Mouse (Mus musculus) spleen, adult 18-20 months (tissue): ENCODE results near the gene Bmp5.
"Not testable (repeated sequence)": the region's sequence is repeated elsewhere in the genome, so short reads cannot be mapped to it uniquely, and the experiment has no call there.

ENCODE experiments used
- DNase-seq, 2 experiments: peaks; one replicate each; pipeline ENCODE4 v3.0.0; 2022; ENCODE audit warnings: mixed read lengths in 2 of 2

Bmp5 gene

GRCm38 (mm10) chr9:75775129-75775845 lies at the start of gene Bmp5:
Bmp5 (plus strand) TSS chr9:75775364.
- no peak for DNase-seq

DNA sequence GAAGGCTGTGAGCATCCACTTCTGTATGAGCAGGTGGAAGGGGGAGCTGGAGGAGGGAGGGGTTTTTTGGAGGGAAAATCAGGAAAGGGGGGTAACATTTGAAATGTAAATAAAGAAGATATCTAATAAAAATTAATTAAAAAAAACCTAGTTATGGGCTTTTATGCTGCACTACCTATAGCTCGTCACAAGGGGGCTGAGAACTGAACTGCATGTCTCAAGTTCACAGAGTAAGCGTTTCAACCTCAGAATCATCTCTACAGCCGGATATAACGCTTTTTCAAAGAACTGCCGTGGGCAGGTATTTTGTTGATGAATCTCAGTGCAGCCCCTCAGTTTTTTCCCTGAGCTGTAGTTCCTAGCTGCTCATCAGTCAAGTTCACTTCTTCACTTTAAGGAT lies 15.1 kb upstream of the Bmp5 start:
- no peak for DNase-seq

GRCm38 (mm10) chr9:75761567-75761966 lies 13.6 kb upstream of the Bmp5 start:
- DNase-seq: no peak

DNA sequence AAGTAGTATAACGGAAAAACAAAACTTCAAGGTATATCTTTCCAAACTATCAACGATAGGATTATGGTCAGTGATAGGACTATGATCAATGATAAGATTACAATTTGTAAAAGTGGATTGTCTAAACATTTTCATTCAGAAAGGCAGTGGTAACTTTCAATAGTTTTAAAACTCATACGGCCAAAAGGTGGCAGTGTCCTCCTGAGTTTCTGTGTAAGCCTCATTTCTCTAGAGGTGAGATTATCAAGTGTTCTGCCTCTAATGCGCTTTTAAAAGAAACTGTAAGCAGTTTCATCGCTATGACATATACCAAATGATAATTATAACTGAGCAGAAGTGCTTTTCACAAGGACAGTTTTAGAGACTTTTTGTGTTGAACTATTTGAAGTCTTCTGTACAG lies 12.7 kb upstream of the Bmp5 start:
- no peak for DNase-seq

DNA sequence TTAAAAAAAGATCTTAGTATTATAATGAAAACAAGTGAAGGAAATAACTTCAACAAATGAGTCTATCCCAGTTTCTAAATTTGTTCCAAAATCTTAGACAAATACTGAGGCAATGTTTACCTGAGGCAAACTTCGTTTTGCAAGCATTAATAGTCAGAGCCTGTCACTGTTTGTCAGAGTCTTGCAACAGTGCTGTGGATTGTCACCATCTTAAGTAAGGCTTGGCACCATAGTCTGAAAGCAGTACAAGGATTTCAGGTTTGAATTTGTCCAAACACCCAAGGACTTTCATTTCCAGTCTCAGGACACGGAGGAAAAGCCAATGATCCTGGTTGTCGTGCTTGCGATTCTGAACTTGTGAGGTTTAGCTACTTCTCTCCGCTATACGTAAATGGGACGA lies 10.4 kb upstream of the Bmp5 start:
- no peak for DNase-seq

DNA sequence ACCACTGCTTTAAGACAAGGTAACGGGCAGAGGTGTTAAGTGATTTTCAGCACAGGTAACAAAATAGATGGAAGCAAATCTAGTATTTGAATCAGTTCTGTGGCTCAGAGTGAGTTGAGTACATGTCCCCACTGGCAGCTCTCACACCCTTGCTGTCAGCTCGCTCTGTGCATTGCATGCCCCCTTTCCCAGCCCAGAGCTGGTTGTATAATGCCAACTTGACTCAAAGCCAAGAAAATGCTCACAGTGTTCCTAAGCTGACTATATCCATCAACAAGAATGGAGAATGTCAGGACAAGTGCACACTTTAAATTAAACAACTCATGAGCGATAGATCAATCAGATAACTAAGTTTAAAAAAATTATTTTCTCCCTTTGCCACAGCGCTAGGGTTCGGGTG lies 8.6 kb upstream of the Bmp5 start:
- no peak for DNase-seq

DNA sequence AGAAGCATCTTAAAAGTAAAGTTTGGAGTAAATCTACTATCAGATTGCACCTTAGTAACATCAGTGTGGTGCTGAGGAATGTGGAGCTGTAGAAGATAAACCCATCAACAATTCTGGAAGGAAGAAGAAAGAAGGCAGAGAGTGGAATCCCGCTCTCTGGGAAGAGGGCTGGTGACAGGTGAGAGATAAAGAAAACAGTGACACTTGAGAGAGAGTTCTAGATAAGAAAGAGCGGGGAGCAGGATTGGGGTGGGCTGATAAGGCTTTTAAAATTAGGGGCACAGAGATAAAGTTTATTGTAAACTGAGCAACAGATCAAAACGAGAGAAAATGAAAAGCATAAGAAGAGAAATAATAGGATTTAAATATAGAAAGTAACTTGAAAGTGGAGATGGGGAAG lies 6.1 kb upstream of the Bmp5 start:
- DNase-seq: no peak

DNA sequence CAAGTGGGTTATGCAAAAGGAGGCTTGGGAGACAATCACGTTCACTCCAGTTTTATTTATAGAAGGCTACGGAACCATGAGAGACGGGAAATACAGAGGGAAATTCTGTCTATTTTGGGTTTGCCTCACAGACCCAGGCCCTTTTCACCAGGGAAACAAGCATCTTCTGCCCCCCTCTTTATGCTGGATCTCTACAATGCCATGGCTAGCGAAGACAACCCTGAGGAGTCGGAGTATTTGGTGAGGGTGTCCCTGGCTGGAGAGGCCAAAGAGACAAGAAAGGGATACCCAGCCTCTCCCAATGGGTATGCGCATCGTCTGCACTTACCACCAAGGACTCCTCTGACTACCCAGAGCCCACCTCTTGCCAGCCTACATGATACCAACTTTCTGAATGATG lies 989 bp downstream of the Bmp5 start:
- no peak for DNase-seq

- no peak for DNase-seq
Measured at GRCm38 (mm10) chr9:75778762-75779346, 3.7 kb downstream of the Bmp5 start.

DNA sequence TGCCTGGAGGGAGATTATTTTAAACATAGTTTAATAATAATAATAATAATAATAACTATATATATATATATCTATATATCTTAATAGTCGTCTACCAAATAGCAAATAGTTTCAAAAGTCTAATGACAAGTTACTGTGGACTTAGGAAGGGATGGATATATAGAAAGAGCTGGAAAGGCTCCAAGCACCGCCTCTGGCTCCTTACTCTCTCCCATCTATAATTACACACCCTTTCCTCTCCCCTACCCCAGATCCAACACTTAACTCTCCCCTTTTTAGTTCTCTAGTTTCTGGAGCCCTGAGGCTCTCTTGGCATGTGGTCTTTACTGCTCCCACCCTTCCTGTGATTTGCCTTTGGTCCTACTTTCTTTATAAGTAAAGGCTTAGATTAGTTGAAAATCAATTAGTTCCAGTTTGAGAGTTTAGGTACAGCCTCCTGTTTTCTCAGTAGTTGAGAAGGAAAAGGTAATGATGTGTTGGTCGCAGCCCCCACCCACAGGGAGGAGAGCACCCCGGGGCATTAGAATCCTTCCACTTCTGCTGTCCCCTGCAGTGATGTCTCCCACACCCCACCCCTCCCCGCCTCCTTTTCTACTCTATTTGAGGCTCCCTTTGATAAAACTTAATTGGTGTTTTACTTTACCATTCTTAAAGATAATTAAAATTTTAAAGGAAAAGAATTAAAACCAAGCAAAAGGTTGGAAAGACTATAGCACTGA lies 5.6 kb downstream of the Bmp5 start:
- no peak for DNase-seq

- no peak for DNase-seq
Measured at GRCm38 (mm10) chr9:75781600-75781999, 6.4 kb downstream of the Bmp5 start.

DNA sequence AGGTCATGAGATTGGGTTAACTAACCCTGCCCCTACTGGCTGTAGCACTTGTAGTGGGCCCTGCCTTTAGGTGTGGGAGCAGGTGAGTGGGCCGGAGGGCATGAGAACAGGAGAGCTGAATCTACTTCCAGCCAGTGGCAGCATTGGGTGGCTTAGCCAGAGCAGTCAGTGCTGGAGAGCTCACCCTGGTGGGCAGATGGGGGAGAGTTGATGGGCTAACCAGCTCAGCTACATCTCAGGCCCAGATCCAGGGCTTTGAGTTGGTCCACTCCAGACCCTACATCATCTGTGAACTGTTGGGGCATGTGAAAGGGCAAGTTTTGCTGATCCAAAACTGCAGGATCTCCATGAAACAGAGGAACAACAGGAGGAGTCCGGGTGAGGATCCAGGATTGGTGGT lies 8.4 kb downstream of the Bmp5 start:
- no peak for DNase-seq

GRCm38 (mm10) chr9:75785959-75786358 lies 10.8 kb downstream of the Bmp5 start:
- no peak for DNase-seq

- no peak for DNase-seq
Measured at GRCm38 (mm10) chr9:75787121-75787520, 12.0 kb downstream of the Bmp5 start.

GRCm38 (mm10) chr9:75789879-75790428 lies 14.8 kb downstream of the Bmp5 start:
- DNase-seq: no peak

- DNase-seq: no peak
Measured at GRCm38 (mm10) chr9:75804940-75805339, 29.8 kb downstream of the Bmp5 start.

- DNase-seq: not testable (repeated sequence)
Measured at GRCm38 (mm10) chr9:75808179-75808578, 33.0 kb downstream of the Bmp5 start.

- no peak for DNase-seq
Measured at GRCm38 (mm10) chr9:75808659-75809058, 33.5 kb downstream of the Bmp5 start.

DNA sequence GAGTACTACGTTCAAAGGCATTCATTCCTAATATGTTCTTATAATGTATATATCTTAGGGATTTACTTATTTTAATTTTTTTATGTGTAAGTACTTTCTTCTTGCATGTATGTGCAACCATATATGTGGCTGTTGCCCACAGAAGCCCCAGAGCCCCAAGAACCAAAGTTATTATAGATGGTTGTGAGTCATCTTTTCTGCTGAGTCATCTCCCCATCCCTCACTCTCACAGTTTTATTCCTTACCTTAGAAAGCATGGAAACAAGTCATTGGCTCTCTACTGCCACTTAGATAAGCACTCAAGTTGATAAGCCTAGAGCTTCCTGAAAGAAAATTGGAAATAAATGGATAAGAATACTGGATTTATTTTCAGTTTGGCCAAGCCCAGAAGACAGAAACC lies 40.0 kb downstream of the Bmp5 start:
- DNase-seq: no peak

DNA sequence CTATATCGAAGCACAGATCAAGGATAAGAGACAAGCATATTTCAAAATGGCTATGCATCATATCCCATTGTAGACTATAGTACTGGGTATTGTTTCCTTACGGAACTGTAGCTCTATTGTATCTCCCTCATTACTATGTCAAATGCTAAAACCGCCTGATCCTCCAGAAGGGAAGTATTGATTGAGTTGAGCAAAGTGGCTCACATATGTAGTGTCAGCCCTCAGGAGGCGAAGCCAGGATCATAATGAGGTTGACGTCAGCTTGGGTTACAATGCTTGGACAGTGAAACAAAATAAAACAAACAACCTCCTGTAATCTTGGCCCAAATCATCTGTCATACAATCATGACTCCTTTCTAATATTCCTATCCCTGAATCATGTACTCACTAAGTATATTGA lies 43.2 kb downstream of the Bmp5 start:
- DNase-seq: no peak

DNA sequence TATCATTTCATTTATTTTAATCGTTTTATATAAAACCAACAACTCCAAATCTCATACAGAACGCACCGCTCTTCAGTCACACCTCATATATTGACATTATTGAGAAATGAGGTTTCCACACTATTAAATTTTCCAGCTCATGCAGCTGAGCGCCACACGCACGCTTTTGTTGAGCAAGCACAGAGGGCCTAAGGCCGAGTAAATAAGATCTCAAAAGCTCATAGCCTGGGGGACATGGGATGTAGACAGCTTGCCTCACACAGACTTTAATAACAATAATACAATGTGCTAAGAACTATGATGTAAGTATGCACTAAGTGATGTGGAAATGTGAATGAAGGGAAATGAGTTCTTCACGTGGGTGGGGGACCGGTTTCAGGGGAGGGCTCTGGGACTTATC lies 57.3 kb downstream of the Bmp5 start:
- no peak for DNase-seq

- no peak for DNase-seq
Measured at GRCm38 (mm10) chr9:75833189-75833732, 58.1 kb downstream of the Bmp5 start.

GRCm38 (mm10) chr9:75839450-75839849 lies 64.3 kb downstream of the Bmp5 start:
- DNase-seq: no peak

GRCm38 (mm10) chr9:75840841-75841240 lies 65.7 kb downstream of the Bmp5 start:
- no peak for DNase-seq
